Mouse (Mus musculus) forebrain, embryonic 12.5 days (tissue): ENCODE results near the gene Stx6. TPM values are rescaled to one million over a fixed set of nuclear protein-coding genes. Genes with fewer than 3 reads are reported as not detected.

Experiments used
- ATAC-seq: fragments of 200-750 bp; cut with Nextera tagmentation; 2 replicates; pipeline ENCODE4 v1.8.0; 2017; ENCODE audit warnings: moderate TSS enrichment; ENCODE audit not compliant: low FRiP score
- H3K27ac ChIP-seq: fragments of 300-500 bp; sonication (generic); 2 replicates; pipeline ENCODE4 v1.5.1; 2016; ENCODE audit warnings: mild to moderate bottlenecking
- H3K27me3 ChIP-seq: fragments of 300-500 bp; sonication (generic); 2 replicates; pipeline ENCODE4 v1.6.1; 2016; ENCODE audit warnings: mild to moderate bottlenecking
- H3K36me3 ChIP-seq: fragments of 300-500 bp; sonication (generic); replicated peaks from 2 replicates; pipeline ENCODE4 v1.6.1; 2016; ENCODE audit warnings: mild to moderate bottlenecking
- H3K4me1 ChIP-seq: fragments of 300-500 bp; sonication (generic); 2 replicates; pipeline ENCODE4 v1.6.1; 2016
- H3K4me2 ChIP-seq: fragments of 300-500 bp; sonication (generic); 2 replicates; pipeline ENCODE4 v1.6.1; 2016; ENCODE audit warnings: mild to moderate bottlenecking, moderate library complexity
- H3K4me3 ChIP-seq: fragments of 300-500 bp; sonication (generic); replicated peaks from 2 replicates; pipeline ENCODE4 v1.5.1; 2016; ENCODE audit warnings: mild to moderate bottlenecking
- H3K9ac ChIP-seq: fragments of 300-500 bp; sonication (generic); 2 replicates; pipeline ENCODE4 v1.6.1; 2016; ENCODE audit warnings: mild to moderate bottlenecking
- H3K9me3 ChIP-seq: fragments of 300-500 bp; sonication (generic); 2 replicates; pipeline ENCODE4 v1.6.1; 2016
- WGBS: fragments of 180-500 bp; shearing (Covaris S2); methylation state at CpG from one replicate; pipeline ENCODE4 v1.1.7; 2016; 5-methylcytosine and 5-hydroxymethylcytosine counted together
- polyA plus RNA-seq: library from polyadenylated mRNA; unstranded; fragments of >200 nt; fragmentation: Nextera tagmentation; extraction: Ambion mirVana; gene quantifications from 2 replicates; pipeline ENCODE4 v1.2.1, GENCODE M21; 2016

The Stx6 gene
- polyA plus RNA-seq, 1 experiment from 2014 or later = 124 TPM

GRCm38 (mm10) chr1:155134866-155135265 lies 23.6 kb upstream of the Stx6 start:
- no peaks in the 10 kb centered on the region for H3K27me3 ChIP-seq
- no peak overlapping the region for H3K9ac ChIP-seq
- no peaks in the 10 kb centered on the region for H3K9me3 ChIP-seq
- 74% methylated on average over 8 of the region's 8 CpGs for WGBS
- no peak for ATAC-seq
- H3K27ac ChIP-seq = no peak overlapping the region
- no peaks in the 10 kb centered on the region for H3K36me3 ChIP-seq
- no peaks in the 10 kb centered on the region for H3K4me1 ChIP-seq
- no peak overlapping the region for H3K4me3 ChIP-seq
- H3K4me2 ChIP-seq = no peak overlapping the region

GRCm38 (mm10) chr1:155138795-155139194 lies 19.7 kb upstream of the Stx6 start:
- no peaks in the 10 kb centered on the region for H3K27me3 ChIP-seq
- H3K4me2 ChIP-seq = no peak overlapping the region
- no peaks in the 10 kb centered on the region for H3K4me1 ChIP-seq
- no peak for ATAC-seq
- H3K4me3 ChIP-seq = no peak overlapping the region
- H3K27ac ChIP-seq = no peak overlapping the region
- no peak overlapping the region for H3K9ac ChIP-seq
- no peaks in the 10 kb centered on the region for H3K9me3 ChIP-seq
- no peaks in the 10 kb centered on the region for H3K36me3 ChIP-seq
- 93% methylated on average over 7 of the region's 7 CpGs for WGBS

- no peak for ATAC-seq
- H3K9me3 ChIP-seq = no peaks in the 10 kb centered on the region
- no peak overlapping the region for H3K4me2 ChIP-seq
- no peaks in the 10 kb centered on the region for H3K36me3 ChIP-seq
- H3K27me3 ChIP-seq = no peaks in the 10 kb centered on the region
- H3K4me3 ChIP-seq = no peak overlapping the region
- WGBS = 80% methylated on average over 2 of the region's 2 CpGs
- no peaks in the 10 kb centered on the region for H3K4me1 ChIP-seq
- no peak overlapping the region for H3K27ac ChIP-seq
- H3K9ac ChIP-seq = no peak overlapping the region
These were observed 18.4 kb upstream of the Stx6 start for GRCm38 (mm10) chr1:155140076-155140475.

DNA sequence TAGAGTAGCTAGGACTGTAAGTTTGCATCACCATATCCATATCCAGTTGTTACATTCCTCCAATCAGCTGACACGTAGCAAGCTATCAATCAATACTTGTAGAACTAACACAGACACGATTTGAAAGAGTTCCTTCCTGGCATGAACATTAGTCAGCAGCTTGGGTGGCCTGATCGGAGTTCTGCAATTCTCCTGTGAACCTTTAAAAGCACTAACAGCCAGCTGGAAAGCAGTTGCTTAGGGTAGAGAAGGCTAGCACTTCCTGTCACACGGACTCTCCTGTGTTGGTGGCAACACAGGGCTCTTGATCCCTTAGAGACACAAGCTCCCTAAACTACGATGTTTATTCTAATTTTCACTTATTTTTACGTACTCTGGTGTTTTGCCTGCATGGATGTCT lies 12.9 kb upstream of the Stx6 start:
- H3K4me1 ChIP-seq = no peaks in the 10 kb centered on the region
- no peak overlapping the region for H3K4me2 ChIP-seq
- H3K9ac ChIP-seq = no peak overlapping the region
- H3K36me3 ChIP-seq = no peaks in the 10 kb centered on the region
- no peak overlapping the region for H3K4me3 ChIP-seq
- ATAC-seq = no peak
- 85% methylated on average over 6 of the region's 6 CpGs for WGBS
- no peak overlapping the region for H3K27ac ChIP-seq
- no peaks in the 10 kb centered on the region for H3K27me3 ChIP-seq
- no peaks in the 10 kb centered on the region for H3K9me3 ChIP-seq

DNA sequence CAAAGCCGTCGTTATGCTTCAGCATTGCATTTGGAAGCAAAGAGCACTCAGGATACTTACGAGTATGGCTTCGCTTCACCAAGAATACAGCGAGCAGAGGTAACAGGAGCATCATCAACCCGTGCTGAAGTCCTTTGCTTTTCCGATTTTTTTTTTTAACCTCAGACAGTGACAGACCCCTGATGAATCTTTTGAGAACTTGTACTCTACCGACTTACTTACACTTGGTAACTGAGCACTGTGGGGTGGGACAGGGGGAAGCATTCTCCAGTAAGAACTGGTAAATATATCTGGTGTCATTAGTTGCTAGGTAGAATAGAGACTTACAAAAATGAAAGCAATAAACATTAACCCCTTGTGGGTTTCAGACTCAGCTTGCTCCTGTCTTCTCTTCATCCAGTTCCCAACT lies 11.9 kb upstream of the Stx6 start, which contains the start of gene Mr1:
Gene Mr1, minus strand, starts transcription at position 243 of the 409 bp plus-strand sequence.
- H3K4me3 ChIP-seq = no peak within 1 kb of the TSS
- H3K9ac ChIP-seq = no peak within 1 kb of the TSS
- no peaks in the 10 kb centered on the region for H3K27me3 ChIP-seq
- no peaks in the 10 kb centered on the region for H3K9me3 ChIP-seq
- ATAC-seq = no peak
- no peaks in the 10 kb centered on the region for H3K4me1 ChIP-seq
- H3K4me2 ChIP-seq = 0 out of 2 replicates have a peak within 1 kb of the TSS, but pooled peaks have one; percentile 2
- 57% methylated on average over 8 of the region's 8 CpGs for whole genome bisulfite sequencing
- no peak within 1 kb of the TSS for H3K27ac ChIP-seq
- H3K36me3 ChIP-seq = no peaks in the 10 kb centered on the region

GRCm38 (mm10) chr1:155147228-155147627 lies 11.3 kb upstream of the Stx6 start:
- no peak for ATAC-seq
- no peaks in the 10 kb centered on the region for H3K9me3 ChIP-seq
- no peak overlapping the region for H3K9ac ChIP-seq
- H3K27ac ChIP-seq = no peak overlapping the region
- no peaks in the 10 kb centered on the region for H3K27me3 ChIP-seq
- 87% methylated on average over 2 of the region's 2 CpGs for WGBS
- no peaks in the 10 kb centered on the region for H3K4me1 ChIP-seq
- no peaks in the 10 kb centered on the region for H3K36me3 ChIP-seq
- no peak overlapping the region for H3K4me2 ChIP-seq
- no peak overlapping the region for H3K4me3 ChIP-seq

- no peaks in the 10 kb centered on the region for H3K36me3 ChIP-seq
- H3K4me3 ChIP-seq = no peak overlapping the region
- no peak overlapping the region for H3K4me2 ChIP-seq
- H3K27ac ChIP-seq = no peak overlapping the region
- H3K4me1 ChIP-seq = no peaks in the 10 kb centered on the region
- no peak for ATAC-seq
- no peaks in the 10 kb centered on the region for H3K27me3 ChIP-seq
- H3K9me3 ChIP-seq = no peaks in the 10 kb centered on the region
- WGBS = 87% methylated on average over 3 of the region's 3 CpGs
- no peak overlapping the region for H3K9ac ChIP-seq
These were observed 9.1 kb upstream of the Stx6 start for GRCm38 (mm10) chr1:155149403-155149802.

DNA sequence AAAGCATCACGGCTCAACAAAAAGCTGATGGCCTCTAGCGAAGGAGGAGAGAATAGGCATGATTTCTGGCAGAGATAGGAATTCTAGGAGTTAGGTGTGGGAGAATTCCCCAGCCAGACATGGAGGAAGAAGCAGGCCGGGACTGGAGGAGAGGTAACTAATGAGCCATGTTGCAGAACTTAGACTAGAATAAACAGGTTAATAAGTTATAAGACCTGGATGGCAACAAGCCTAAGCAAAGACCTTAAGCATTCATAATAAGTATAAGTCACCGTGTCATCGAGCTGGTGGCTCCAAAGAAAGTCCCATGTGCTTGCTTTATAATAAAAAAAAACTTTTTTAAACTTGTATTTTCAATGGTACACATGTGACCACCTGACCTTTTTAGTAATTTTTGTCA lies 7.7 kb upstream of the Stx6 start:
- Histone ChIP-seq H3K27ac (no peak overlapping the region), H3K4me1 (no peaks in the 10 kb centered on the region), H3K27me3 (no peaks in the 10 kb centered on the region), H3K36me3 (no peaks in the 10 kb centered on the region), H3K4me3 (no peak overlapping the region), H3K9ac (no peak overlapping the region), H3K4me2 (no peak overlapping the region), H3K9me3 (no peaks in the 10 kb centered on the region)
- whole genome bisulfite sequencing = 93% methylated on average over 5 of the region's 5 CpGs
- ATAC-seq = no peak

DNA sequence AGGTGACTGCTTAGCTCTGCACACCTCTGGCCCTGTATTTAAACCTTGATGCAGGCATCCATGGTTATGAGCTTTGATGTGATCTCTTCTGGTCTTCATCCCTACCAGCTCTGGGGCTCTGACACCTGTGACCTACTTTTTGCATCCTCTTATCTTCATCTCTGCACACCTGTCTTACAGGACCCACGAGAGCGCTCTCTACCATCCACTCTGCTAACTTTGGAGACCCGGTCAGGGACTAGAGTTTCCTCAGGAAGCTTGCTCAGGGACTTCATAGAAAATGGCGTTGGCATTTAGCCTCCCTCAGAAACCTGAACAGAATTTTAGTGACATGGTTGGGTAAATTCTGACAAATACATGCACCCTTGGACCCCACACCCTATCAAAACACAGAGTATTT lies 4.6 kb upstream of the Stx6 start:
- Histone ChIP-seq H3K4me3 (no peak overlapping the region), H3K4me1 (peaks cover 3% of the 10 kb centered on the region), H3K27ac (no peak overlapping the region), H3K36me3 (no peaks in the 10 kb centered on the region), H3K27me3 (no peaks in the 10 kb centered on the region), H3K9ac (no peak overlapping the region), H3K4me2 (no peak overlapping the region), H3K9me3 (no peaks in the 10 kb centered on the region)
- 76% methylated on average over 4 of the region's 4 CpGs for WGBS
- ATAC-seq = no peak

- H3K9me3 ChIP-seq = no peaks in the 10 kb centered on the region
- peak overlapping the region; percentile 87 for H3K27ac ChIP-seq
- no peaks in the 10 kb centered on the region for H3K27me3 ChIP-seq
- peak overlapping the region; percentile 76 for H3K4me2 ChIP-seq
- peak overlapping the region; percentile 94 for H3K4me3 ChIP-seq
- ATAC-seq = peak; percentile 69
- peak overlapping the region; percentile 90 for H3K9ac ChIP-seq
- peaks cover 21% of the 10 kb centered on the region for H3K4me1 ChIP-seq
- under 1% methylated on average over 46 of the region's 46 CpGs for WGBS
- no peaks in the 10 kb centered on the region for H3K36me3 ChIP-seq
These were observed 512 bp downstream of the Stx6 start for GRCm38 (mm10) chr1:155158970-155159484.

DNA sequence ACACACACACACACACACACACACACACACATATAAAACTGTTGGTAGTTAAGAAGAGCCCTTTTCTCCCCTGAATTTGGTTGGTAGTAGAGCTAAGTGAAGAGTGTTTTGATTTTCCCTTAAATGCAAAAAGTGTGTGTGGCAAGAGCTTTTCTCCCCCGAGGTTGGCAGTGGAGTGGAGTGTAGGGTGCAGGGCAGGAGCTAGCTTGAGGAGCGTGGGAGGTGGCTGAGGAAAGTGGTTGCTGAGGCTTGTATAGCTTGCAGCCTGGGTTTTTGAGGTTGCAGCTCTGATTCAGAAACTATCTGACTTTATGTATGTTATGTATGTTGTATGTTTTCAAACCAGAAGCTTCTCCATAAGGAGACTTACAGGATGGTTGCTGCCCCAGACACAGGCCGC lies 8.9 kb downstream of the Stx6 start:
- no peaks in the 10 kb centered on the region for H3K9me3 ChIP-seq
- no peak overlapping the region for H3K27ac ChIP-seq
- H3K4me3 ChIP-seq = no peak overlapping the region
- no peak overlapping the region for H3K4me2 ChIP-seq
- no peak overlapping the region for H3K9ac ChIP-seq
- peaks cover 7% of the 10 kb centered on the region; the same call in 1 of the 2 replicates for H3K36me3 ChIP-seq
- no peak for ATAC-seq
- no peaks in the 10 kb centered on the region for H3K27me3 ChIP-seq
- peaks cover 7% of the 10 kb centered on the region for H3K4me1 ChIP-seq
- 85% methylated on average over 3 of the region's 3 CpGs for WGBS

GRCm38 (mm10) chr1:155169935-155170334 lies 11.4 kb downstream of the Stx6 start:
- no peaks in the 10 kb centered on the region for H3K27me3 ChIP-seq
- H3K36me3 ChIP-seq = peaks cover 10% of the 10 kb centered on the region
- no peak for ATAC-seq
- H3K4me3 ChIP-seq = no peak overlapping the region
- H3K4me1 ChIP-seq = no peaks in the 10 kb centered on the region
- no peak overlapping the region for H3K9ac ChIP-seq
- no peak overlapping the region for H3K27ac ChIP-seq
- no peak overlapping the region for H3K4me2 ChIP-seq
- no peaks in the 10 kb centered on the region for H3K9me3 ChIP-seq

DNA sequence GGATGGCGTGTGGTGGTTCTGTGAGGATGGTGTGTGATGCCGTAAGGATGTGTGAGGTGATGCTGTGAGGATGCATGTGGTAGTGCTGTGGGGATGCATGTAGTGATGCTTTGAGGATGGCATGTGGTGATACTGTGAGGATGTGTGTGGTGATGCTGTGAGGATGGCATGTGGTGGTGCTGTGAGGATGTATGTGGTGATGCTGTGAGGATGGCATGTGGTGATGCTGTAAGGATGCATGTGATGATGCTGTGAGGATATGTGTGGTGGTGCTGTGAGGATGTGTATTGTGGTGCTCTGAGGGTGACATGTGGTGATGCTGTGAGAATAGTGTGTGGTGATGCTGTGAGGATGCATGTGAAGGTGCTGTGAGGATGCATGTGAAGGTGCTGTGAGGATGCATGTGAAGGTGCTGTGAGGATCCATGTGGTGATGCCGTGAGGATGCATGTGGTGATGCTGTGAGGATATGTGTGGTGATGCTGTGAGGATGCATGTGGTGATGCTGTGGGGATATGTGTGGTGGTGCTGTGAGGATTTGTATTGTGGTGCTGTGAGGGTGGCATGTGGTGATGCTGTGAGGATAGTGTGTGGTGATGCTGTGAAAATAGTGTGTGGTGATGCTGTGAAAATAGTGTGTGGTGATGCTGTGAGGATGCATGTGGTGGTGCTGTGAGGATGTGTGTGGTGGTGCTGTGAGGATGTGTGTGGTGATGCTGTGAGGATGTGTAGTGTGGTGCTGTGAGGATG lies 14.6 kb downstream of the Stx6 start:
- ATAC-seq = no peak
- H3K36me3 ChIP-seq = peaks cover 34% of the 10 kb centered on the region
- 95% methylated on average over 3 of the region's 3 CpGs for WGBS
- no peak overlapping the region for H3K9ac ChIP-seq
- H3K4me1 ChIP-seq = no peaks in the 10 kb centered on the region
- no peak overlapping the region for H3K27ac ChIP-seq
- H3K4me3 ChIP-seq = no peak overlapping the region
- H3K9me3 ChIP-seq = no peaks in the 10 kb centered on the region
- no peak overlapping the region for H3K4me2 ChIP-seq
- H3K27me3 ChIP-seq = no peaks in the 10 kb centered on the region
